Mouse (Mus musculus): ENCODE measurements around the gene Klhl29. TPM values are rescaled to one million over a fixed set of nuclear protein-coding genes. Genes with fewer than 3 reads are reported as not detected.

Klhl29 gene
- polyA plus RNA-seq, 1 experiment = not detected

DNA sequence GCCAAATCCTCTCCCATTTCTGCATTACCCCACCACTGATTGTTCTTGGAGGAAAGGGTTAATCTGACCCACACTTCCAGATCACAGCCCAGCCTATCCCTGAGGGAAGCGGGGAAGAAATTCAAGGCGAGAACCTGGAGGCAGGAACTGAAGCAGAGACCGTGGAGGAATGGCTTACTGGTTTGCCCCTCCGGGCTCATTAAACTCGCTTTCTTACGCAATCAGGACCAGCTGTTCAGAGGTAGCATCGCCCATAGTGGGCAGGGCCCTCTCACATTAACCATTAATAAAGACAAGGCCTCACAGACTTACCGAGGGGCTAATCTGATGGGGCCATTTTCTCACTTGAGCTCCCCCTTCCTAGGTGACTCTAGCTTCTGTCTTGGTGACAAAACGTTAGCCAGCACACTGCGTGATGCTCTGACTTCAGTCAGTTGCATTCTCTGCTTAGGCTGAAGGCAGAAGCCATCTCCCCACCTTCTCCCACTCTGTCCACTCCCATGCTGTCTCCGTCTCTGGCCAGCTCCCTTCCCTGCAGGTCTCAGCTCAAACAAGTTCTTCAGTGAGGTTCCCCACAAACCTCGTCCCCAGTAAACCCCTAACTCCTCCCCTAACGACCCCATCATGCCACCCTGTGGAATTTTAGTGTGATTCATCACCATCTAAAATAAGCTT lies 43.5 kb downstream of the Klhl29 start:
- no peak for TF ChIP-seq GATA1 (IDR thresholded peaks at IDR 0.05; ENCODE audit: low read length)

GRCm38 (mm10) chr12:5330496-5331070 lies 44.9 kb downstream of the Klhl29 start:
- no peak for TF ChIP-seq GATA1 (IDR thresholded peaks at IDR 0.05; ENCODE audit: low read length)

- no peak for TF ChIP-seq GATA1 (IDR thresholded peaks at IDR 0.05; ENCODE audit: low read length)
Observed at GRCm38 (mm10) chr12:5322444-5323087, 52.9 kb downstream of the Klhl29 start.

GRCm38 (mm10) chr12:5321017-5321416 lies 54.5 kb downstream of the Klhl29 start:
- TF ChIP-seq GATA1 (IDR thresholded peaks at IDR 0.05; ENCODE audit: low read length) = no peak

- no peak for TF ChIP-seq GATA1 (IDR thresholded peaks at IDR 0.05; ENCODE audit: low read length)
Observed at GRCm38 (mm10) chr12:5319359-5319973, 56.0 kb downstream of the Klhl29 start.

DNA sequence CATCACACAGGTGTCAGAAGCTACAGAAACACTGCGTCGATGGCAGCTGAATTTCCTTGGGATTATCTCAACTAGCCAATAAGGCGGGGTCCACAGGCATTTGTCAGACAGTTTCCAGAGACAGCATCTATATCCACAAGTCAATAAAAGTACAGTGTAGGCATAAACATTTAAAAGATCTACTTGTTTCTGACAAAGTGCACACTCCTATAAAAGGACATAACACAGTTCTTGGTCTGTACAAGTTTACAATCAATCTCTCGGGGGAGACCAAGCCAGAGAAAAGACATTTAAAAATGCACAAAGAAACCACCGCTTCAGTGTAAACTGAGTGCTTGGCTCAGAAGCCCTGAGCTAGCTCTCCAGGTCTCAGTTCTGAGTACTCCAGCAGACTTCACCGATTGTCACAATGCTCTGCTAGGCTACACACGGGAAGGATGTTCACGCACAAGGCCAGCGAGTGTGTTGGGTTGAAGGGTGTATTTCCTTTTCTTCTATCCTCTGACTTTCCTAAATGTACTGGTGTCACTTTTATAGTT lies 59.4 kb downstream of the Klhl29 start:
- TF ChIP-seq GATA1 (IDR thresholded peaks at IDR 0.05; ENCODE audit: low read length) = no peak

- TF ChIP-seq GATA1 (IDR thresholded peaks at IDR 0.05; ENCODE audit: low read length) = no peak
Observed at GRCm38 (mm10) chr12:5307923-5308322, 67.6 kb downstream of the Klhl29 start.

DNA sequence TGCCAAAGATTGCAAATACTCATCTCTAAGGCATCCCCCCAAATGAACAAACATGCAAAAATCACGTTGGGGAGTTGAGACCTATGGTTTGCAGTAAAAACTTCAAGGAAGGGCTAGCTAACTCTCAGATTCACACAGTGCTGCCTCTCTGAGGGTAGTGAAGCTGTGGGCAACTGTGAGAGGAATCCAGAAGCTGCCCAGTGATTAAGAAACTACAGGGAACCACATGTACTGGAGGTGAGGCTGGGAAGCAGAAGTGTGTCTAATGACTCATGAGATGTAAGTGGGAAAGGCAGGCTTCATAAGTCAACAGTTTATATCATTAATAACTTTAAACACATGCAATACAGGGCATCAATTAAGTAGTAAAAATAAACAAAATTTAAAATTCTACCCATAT lies 70.0 kb downstream of the Klhl29 start:
- TF ChIP-seq GATA1 (IDR thresholded peaks at IDR 0.05; ENCODE audit: low read length) = no peak

- no peak for TF ChIP-seq GATA1 (IDR thresholded peaks at IDR 0.05; ENCODE audit: low read length)
Observed at GRCm38 (mm10) chr12:5303912-5304311, 71.6 kb downstream of the Klhl29 start.

DNA sequence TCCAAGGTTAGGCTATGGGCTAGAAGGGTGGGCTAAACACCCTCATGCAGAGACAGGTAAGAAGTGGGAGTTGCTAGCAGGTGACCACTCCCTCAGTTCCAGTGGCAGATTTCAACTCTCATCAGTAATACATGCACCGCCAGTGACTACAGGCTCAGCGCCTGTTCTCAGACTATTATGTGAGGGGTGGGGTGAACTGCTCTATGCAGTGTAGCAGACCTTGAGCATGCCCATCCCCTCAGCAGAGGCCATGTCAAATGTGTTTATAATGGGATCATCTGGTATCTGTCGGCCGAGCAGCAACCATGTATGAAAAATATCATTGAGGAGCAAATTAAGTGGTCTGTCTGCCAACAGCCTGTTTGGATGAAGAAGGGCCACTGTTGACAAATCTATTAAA lies 72.4 kb downstream of the Klhl29 start:
- no peak for TF ChIP-seq GATA1 (IDR thresholded peaks at IDR 0.05; ENCODE audit: low read length)

- no peak for TF ChIP-seq GATA1 (IDR thresholded peaks at IDR 0.05; ENCODE audit: low read length)
Observed at GRCm38 (mm10) chr12:5301841-5302240, 73.6 kb downstream of the Klhl29 start.

GRCm38 (mm10) chr12:5296422-5296821 lies 79.1 kb downstream of the Klhl29 start:
- TF ChIP-seq GATA1 (IDR thresholded peaks at IDR 0.05; ENCODE audit: low read length) = no peak

GRCm38 (mm10) chr12:5292316-5292715 lies 83.2 kb downstream of the Klhl29 start:
- no peak for TF ChIP-seq GATA1 (IDR thresholded peaks at IDR 0.05; ENCODE audit: low read length)

DNA sequence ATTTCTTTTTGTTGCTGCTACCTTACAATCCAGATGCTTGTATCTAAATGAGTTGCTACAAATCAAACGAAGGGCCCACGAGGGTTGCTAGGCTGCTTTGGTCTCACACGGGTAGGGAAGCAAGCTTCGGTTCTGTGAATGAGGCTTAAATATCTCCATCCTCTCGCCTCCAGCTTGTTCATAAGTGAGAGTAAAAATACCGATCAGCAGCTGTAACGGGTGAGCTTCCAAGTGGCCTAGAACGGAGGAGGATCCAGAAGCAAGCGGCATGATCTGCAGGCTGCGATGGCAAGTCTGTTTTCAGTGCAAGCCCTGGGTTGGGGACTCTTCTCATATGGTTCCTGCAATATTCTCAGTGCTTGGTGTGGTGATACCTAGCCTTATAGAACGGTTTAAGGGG lies 89.9 kb downstream of the Klhl29 start:
- TF ChIP-seq GATA1 (IDR thresholded peaks at IDR 0.05; ENCODE audit: low read length) = no peak

DNA sequence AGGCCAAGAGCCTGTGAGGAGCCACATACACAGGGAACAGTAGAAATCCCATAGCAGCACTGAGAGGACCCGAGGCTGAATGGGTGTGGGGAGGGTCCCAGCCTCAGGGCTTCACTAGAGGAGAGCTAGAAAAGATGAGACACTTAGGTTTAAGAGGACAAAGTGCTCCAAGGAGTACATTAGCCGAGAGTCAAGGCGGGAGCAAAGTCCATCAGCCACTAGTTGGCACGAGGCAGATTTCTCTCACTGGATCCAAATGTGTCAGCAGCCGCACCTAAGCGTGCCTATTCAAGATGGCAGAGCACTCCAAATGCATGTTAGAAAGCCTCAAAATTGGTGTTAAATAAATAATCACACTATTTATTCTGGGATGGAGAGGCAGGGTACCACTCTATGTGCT lies 90.5 kb downstream of the Klhl29 start:
- no peak for TF ChIP-seq GATA1 (IDR thresholded peaks at IDR 0.05; ENCODE audit: low read length)

- TF ChIP-seq GATA1 (IDR thresholded peaks at IDR 0.05; ENCODE audit: low read length) = no peak
Observed at GRCm38 (mm10) chr12:5283654-5284053, 91.8 kb downstream of the Klhl29 start.
